Mouse (Mus musculus) kidney, postnatal 36 days (tissue): ENCODE data around the gene Rdx.

ENCODE experiments used
- DNase-seq, 2 experiments: peaks; one replicate each; pipeline ENCODE4 v3.0.0; 2021 to 2022; ENCODE audit warnings: mixed read lengths in 2 of 2

The Rdx gene

DNA sequence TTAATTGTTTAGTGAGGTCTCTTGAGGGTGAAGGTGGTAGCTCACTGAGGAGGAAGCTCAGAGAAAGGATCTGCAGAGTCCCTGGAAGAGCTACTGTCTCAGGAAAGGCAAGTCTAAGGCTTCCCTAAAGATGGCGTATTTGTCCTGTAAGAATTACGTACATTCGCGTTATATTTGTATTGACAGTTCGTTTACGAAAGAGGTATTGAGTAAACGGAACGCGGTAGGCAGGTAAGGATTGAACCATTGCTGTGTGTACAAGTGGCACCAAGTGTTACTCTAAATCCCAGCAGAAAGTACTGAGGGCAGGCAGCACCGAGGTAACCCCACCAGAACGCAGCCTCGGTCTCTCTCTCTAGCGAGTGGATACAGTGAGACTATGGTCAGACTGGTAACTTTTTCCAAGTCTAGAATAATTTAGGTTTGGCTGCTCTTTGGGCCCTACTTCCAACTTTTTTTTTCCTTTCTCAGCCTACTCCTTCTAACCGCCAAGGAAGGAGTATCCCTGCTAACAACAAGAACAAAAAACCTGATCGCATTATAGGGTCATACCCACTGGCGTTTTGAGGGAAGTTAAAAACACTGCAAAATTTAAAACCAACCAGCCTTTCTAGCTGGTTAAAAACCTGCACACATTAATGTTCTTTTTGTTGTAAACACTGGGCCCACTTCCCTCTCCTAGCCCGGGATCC, at the start of gene Rdx:
Rdx (plus strand) TSS at position 45 of the 692 bp plus-strand sequence.
- peak in 1 of 2 experiments; percentile 55 for DNase-seq

GRCm38 (mm10) chr9:52003501-52003900, 43.5 kb upstream of the Rdx start:
- DNase-seq: peak in 1 of 2 experiments; percentile 17

GRCm38 (mm10) chr9:52007341-52007740, 39.6 kb upstream of the Rdx start:
- DNase-seq: no peak

- no peak for DNase-seq
Measured at GRCm38 (mm10) chr9:52008511-52008910, 38.5 kb upstream of the Rdx start.

DNA sequence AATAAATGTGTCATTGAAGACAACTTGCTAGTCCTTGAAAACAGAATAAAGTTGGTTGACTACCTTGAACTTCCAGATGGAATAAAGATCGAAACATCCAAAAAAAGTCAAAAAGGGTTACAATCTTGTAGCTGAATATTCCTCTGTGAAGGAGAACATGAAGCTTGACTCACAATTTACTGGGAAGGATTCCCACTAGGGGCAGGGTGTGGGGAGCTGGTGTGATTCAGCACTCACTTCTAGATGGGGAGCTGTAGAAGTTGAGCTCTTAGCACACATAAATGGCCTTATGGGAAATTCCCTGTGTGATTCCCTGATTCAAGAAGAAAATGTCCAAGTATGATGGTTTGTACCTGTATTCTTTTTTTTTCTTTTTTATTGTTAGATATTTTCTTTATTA, 34.7 kb upstream of the Rdx start:
- no peak for DNase-seq

- no peak for DNase-seq
Measured at GRCm38 (mm10) chr9:52012781-52013436, 34.1 kb upstream of the Rdx start.

GRCm38 (mm10) chr9:52013900-52014455, 33.0 kb upstream of the Rdx start:
- peak; percentile 70 to 80 for DNase-seq

DNA sequence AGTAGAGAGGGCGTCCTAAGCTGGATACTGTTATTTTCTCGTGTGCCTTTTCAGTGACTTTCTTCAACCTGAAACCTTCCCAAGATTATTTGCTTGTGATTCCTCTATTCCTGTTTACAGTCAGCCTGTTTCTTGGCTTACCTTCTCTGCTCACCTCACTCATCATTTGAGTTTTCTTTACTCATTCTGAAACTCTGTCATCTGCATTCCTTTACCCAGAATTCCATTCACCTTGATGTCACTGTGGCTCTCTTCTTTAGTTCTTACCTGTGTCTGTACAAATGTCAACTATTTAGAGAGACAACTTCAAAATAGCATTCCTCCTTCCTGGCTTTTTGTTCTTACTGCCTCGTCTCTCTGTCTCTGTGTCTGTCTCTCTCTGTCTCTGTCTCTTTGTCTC, 29.9 kb upstream of the Rdx start:
- no peak for DNase-seq

GRCm38 (mm10) chr9:52017824-52018223, 29.1 kb upstream of the Rdx start:
- no peak for DNase-seq

DNA sequence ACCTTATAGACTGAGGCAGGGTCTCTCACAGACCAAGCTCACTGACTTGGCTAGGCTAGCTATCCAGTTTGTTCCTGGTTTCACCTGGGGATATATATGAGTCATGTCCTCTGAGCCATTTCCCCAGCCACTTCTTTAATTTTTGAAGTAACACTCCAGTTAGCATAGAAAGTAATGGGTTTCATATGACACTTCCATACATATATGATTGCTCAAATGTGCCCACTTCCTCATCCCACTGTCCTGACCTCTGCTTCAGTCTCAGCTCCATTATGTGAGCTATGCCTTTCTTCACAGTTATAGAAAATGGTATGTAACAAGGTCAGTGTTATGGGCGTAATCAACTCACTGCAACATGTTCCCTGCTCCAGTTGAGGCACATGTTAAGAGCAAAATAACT, 28.5 kb upstream of the Rdx start:
- no peak for DNase-seq

GRCm38 (mm10) chr9:52027257-52028020, 19.5 kb upstream of the Rdx start:
- peak; percentile 71 to 80 for DNase-seq

DNA sequence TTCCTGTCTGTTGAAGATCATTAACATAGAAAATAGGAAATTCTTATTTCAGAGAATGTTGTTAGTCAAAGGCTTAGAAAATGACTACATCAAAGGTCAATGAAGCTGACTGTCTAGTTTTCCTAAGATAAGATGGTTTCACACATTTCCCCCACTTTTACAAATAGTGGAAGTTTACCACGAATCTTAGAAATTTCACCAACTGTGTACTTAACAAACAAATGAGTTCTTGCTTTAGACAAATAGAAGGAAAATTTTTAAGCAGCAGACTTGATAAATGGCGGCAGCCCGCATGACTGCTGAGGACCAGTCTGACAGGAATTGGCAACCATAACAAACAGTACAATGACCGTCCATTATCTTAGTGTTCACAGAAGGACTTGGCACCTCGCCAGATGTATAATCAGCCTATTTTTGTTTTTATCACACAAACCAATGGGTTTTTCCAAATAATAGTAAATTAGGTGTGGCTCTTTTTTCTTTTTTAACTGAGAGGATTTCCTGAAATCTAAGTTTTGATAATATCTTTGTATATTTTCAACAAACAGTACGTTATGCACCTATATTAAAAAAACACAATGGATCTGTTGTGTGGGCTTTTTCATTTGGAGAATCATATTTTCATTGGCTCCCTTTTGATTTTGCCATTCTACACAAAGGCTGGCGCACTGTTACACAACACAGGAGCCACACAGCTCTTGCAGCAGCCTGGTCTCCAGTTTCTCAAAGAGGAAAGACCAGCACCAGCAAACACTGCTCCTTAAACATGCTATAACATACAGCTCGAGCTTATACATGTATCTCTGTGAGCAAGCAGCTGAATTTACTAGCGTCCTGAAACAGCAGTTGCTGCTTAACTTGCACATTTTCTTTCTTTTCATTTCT, 18.2 kb upstream of the Rdx start:
- DNase-seq: peak; percentile 69 to 78

DNA sequence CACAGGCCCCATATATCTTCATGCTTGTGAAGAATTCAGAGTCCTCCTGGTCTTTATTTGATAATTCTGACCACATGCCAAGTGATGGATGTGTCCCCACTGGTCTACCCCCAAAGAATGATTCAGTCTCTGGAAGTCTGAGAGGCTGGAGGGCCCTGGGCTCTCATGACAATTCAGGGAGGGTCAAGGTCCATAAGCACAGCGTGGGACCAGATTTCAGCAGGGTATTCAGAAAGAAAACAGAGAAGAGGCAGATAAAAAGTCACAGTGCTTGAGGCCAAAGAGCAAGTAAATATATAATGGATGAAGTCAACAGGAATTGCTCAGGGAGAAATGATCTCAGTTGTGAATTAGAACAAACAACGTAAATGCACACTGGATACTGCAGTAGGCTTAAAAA, 15.5 kb upstream of the Rdx start:
- peak; percentile 37 to 53 for DNase-seq

GRCm38 (mm10) chr9:52037493-52037892, 9.5 kb upstream of the Rdx start:
- DNase-seq: no peak

GRCm38 (mm10) chr9:52041657-52042056, 5.3 kb upstream of the Rdx start:
- no peak for DNase-seq

DNA sequence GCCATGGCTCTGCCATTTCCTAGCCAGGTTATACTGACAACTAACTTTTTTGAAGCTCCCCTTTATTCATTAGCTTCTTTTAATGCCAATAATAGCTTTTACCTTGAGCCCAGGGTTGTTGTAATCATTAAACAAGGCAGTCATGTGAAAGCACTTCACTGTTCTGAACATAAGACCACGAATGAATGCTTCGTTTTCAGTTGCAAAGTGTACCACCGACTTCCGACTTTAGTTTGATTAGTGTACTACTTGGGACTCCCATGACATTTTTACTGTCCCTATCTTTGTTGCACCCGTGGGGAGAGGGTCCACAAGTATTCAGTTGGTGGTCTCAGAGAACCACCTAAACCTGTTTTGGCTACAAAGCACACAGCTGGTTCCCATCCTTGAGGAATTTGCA, 287 bp upstream of the Rdx start:
- peak; percentile 43 to 63 for DNase-seq

GRCm38 (mm10) chr9:52047821-52048649, 1.1 kb downstream of the Rdx start:
- DNase-seq: peak; percentile 85 to 90

- peak in 1 of 2 experiments; percentile 64 for DNase-seq
Measured at GRCm38 (mm10) chr9:52048650-52049081, 1.7 kb downstream of the Rdx start.

GRCm38 (mm10) chr9:52049605-52050004, 2.6 kb downstream of the Rdx start:
- no peak for DNase-seq

DNA sequence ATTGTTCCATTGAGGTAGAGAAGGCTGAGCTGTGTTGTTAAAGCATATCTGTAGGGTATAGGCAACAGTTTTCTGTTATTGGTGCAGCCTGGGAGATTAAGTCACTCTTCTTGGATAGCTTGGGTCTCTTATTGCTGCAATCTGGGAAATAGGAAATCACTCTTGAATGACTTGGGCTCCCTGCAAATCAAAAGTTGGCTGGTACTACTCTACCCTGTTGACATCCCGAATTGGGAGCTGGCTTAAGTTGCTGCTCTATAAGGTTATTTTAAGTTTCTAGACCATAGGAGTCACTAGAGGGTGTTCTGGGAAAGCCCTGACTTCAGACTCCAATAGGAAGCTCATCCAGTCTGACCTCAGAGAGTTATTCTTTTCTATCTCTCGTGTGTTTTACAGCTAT, 3.4 kb downstream of the Rdx start:
- no peak for DNase-seq

GRCm38 (mm10) chr9:52052221-52052620, 5.2 kb downstream of the Rdx start:
- no peak for DNase-seq
